8 mouse cellular contexts compared by ENCODE assay signal in genomic region chr5:125340547-125341262, GRCm38 (mm10). TPM values are rescaled to one million over a fixed set of nuclear protein-coding genes. Genes with fewer than 3 reads are reported as not detected.
DNase-seq lines count a peak whose midpoint lies in the region; ATAC-seq lines count a peak whose summit lies in the region.

Gene Scarb1, minus strand, starts transcription at chr5:125341094.

- H3K9ac ChIP-seq in heart, embryonic 14.5 days (ENCODE audit: low read length), result peak within 1 kb of the TSS; percentile 76
- H3K9ac ChIP-seq in liver, embryonic 12.5 days, result peak within 1 kb of the TSS; percentile 87

- peaks cover 11% of the 10 kb centered on the region for H3K36me3 ChIP-seq in forebrain, embryonic 10.5 days (replicated peaks)
- no peaks in the 10 kb centered on the region for H3K36me3 ChIP-seq in heart, embryonic 14.5 days (ENCODE audit: control insufficient read depth, insufficient read depth, low read length)
- H3K36me3 ChIP-seq in liver, embryonic 12.5 days, result peaks cover 21% of the 10 kb centered on the region
- no peaks in the 10 kb centered on the region for H3K36me3 ChIP-seq in splenic B cell, adult 2 months (ENCODE audit: control insufficient read depth, insufficient read depth, low read length, poor library complexity, severe bottlenecking)

- peak; percentile 89 for DNase-seq in CD4-positive, CD25-positive, alpha-beta regulatory T cell, adult 2 months (ENCODE audit: low read depth, low spot score)
- DNase-seq in forebrain, embryonic 10.5 days (ENCODE audit: extremely low spot score, low spot score), result peak; percentile 87
- peak; percentile 94 for DNase-seq in kidney, postnatal 14 days
- peak; percentile 85 for DNase-seq in naive thymus-derived CD4-positive, alpha-beta T cell, adult 2 months (ENCODE audit: low read depth)
- DNase-seq in splenic B cell, adult 2 months (ENCODE audit: low read depth, low spot score), result peak; percentile 88

- no peaks in the 10 kb centered on the region for H3K27me3 ChIP-seq in forebrain, embryonic 10.5 days (ENCODE audit: poor library complexity, severe bottlenecking)
- no peaks in the 10 kb centered on the region for H3K27me3 ChIP-seq in heart, embryonic 14.5 days (ENCODE audit: control insufficient read depth, insufficient read depth, low read length)
- no peaks in the 10 kb centered on the region for H3K27me3 ChIP-seq in liver, embryonic 12.5 days (replicated peaks)
- H3K27me3 ChIP-seq in splenic B cell, adult 2 months (ENCODE audit: control insufficient read depth, insufficient read depth, low read length, poor library complexity, severe bottlenecking), result no peaks in the 10 kb centered on the region

- under 1% methylated on average over 42 of the region's 42 CpGs for WGBS in forebrain, embryonic 10.5 days
- WGBS in heart, embryonic 14.5 days, result under 1% methylated on average over 37 of the region's 42 CpGs
- WGBS in liver, embryonic 12.5 days (ENCODE audit: insufficient replicate concordance), result under 1% methylated on average over 42 of the region's 42 CpGs

- peaks cover 22% of the 10 kb centered on the region for H3K4me1 ChIP-seq in brown adipose tissue, adult 24 weeks (ENCODE audit: control insufficient read depth, insufficient read depth, insufficient read length, low read length)
- H3K4me1 ChIP-seq in forebrain, embryonic 10.5 days, result peaks cover 48% of the 10 kb centered on the region
- peaks cover 24 to 45% of the 10 kb centered on the region in 2 experiments for H3K4me1 ChIP-seq in heart, embryonic 14.5 days (ENCODE audit: control insufficient read depth in 2 of 2, insufficient read depth in 2 of 2, low read length in 2 of 2)
- H3K4me1 ChIP-seq in liver, embryonic 12.5 days, result peaks cover 59% of the 10 kb centered on the region

- peak within 1 kb of the TSS; percentile 94 for H3K4me2 ChIP-seq in heart, embryonic 14.5 days (ENCODE audit: low read length)
- H3K4me2 ChIP-seq in liver, embryonic 12.5 days, result peak within 1 kb of the TSS; percentile 94

- H3K4me3 ChIP-seq in brown adipose tissue, adult 24 weeks (ENCODE audit: insufficient read depth, low read depth, low read length), result peak within 1 kb of the TSS; percentile 94
- H3K4me3 ChIP-seq in forebrain, embryonic 10.5 days, result peak within 1 kb of the TSS; percentile 94
- H3K4me3 ChIP-seq in heart, embryonic 14.5 days (ENCODE audit: control insufficient read depth in 1 of 2, insufficient read depth in 1 of 2, low read depth in 1 of 2, low read length in 2 of 2), result peak within 1 kb of the TSS; percentile 68 to 80
- peak within 1 kb of the TSS; percentile 86 for H3K4me3 ChIP-seq in liver, embryonic 12.5 days

- peak; percentile 84 for ATAC-seq in heart, embryonic 14.5 days (ENCODE audit: insufficient number of reproducible peaks, insufficient read depth, low FRiP score, low read depth)
- peak; percentile 84 for ATAC-seq in liver, embryonic 12.5 days

- H3K27ac ChIP-seq in brown adipose tissue, adult 24 weeks (replicated peaks; ENCODE audit: low read depth, low read length), result peak within 1 kb of the TSS; percentile 85
- H3K27ac ChIP-seq in forebrain, embryonic 10.5 days, result peak within 1 kb of the TSS; percentile 90
- peak within 1 kb of the TSS; percentile 19 to 61 for H3K27ac ChIP-seq in heart, embryonic 14.5 days (replicated peaks in 1 of 2; ENCODE audit: control insufficient read depth in 1 of 2, insufficient read depth in 1 of 2, low read depth in 2 of 2, low read length in 2 of 2)
- peak within 1 kb of the TSS; percentile 97 for H3K27ac ChIP-seq in liver, embryonic 12.5 days

- no peaks in the 10 kb centered on the region for H3K9me3 ChIP-seq in forebrain, embryonic 10.5 days
- no peaks in the 10 kb centered on the region for H3K9me3 ChIP-seq in heart, embryonic 14.5 days (ENCODE audit: control insufficient read depth, low read length)
- no peaks in the 10 kb centered on the region for H3K9me3 ChIP-seq in liver, embryonic 12.5 days (replicated peaks)

RNA-seq across cellular contexts. Expression of gene Scarb1, which starts in this region (rescaled TPM):
- 18.6 and 30.7 TPM in 2 replicates for polyA plus RNA-seq in brown adipose tissue, adult 24 weeks (2012; ENCODE audit: insufficient read depth, insufficient read length, missing spikeins)
- 51.3 and 54.5 TPM in 2 replicates for polyA plus RNA-seq in forebrain, embryonic 10.5 days (2016; fragmentation: Nextera tagmentation; extraction: Ambion mirVana)
- polyA plus RNA-seq in heart, embryonic 14.5 days (2014; fragmentation: Nextera tagmentation; extraction: Ambion mirVana), result 59.7 and 61.6 TPM in 2 replicates
- 87.1 and 88.8 TPM in 2 replicates for polyA plus RNA-seq in liver, embryonic 12.5 days (2016; fragmentation: Nextera tagmentation; extraction: Ambion mirVana)

Comparison
In these comparisons a context has a peak if more than half of its experiments do, and no peak if none do; other contexts are left out.
1. Peak in every context shown above with its lines: DNase-seq, ATAC-seq, H3K4me3 ChIP-seq and H3K27ac ChIP-seq.
2. H3K27ac ChIP-seq: peak in every context shown above with its lines; median percentile 97 in liver, embryonic 12.5 days; 90 in forebrain, embryonic 10.5 days; 85 in brown adipose tissue, adult 24 weeks; 40 in heart, embryonic 14.5 days.